Mouse (Mus musculus) MEL (cell line): Measurements from ENCODE around the gene Ttll1.

Source experiments
- CTCF ChIP-seq, 3 experiments: IDR thresholded peaks in 2 of 3; conservative IDR thresholded peaks in 1 of 3; 2 replicates each; pipeline ENCODE4 v1.5.1; 2011 to 2012; ENCODE audit warnings: low read length in 3 of 3, low read depth in 2 of 3, mild to moderate bottlenecking in 2 of 3, improper control_type of control experiment in 1 of 3, inconsistent platforms in 1 of 3, mixed read lengths in 1 of 3, moderate library complexity in 1 of 3; ENCODE audit not compliant: control insufficient read depth in 1 of 3, insufficient read depth in 1 of 3, poor library complexity in 1 of 3, severe bottlenecking in 1 of 3
- EP300 ChIP-seq, 2 experiments: IDR thresholded peaks; 2 replicates each; pipeline ENCODE4 v1.6.1; 2011; ENCODE audit warnings: improper control_type of control experiment in 2 of 2, low read length in 2 of 2, low read depth in 1 of 2, mild to moderate bottlenecking in 1 of 2
- MAX ChIP-seq: IDR thresholded peaks from 2 replicates; pipeline ENCODE4 v1.6.1; 2011; ENCODE audit warnings: low read length, improper control_type of control experiment
- POLR2A ChIP-seq, 2 experiments: IDR thresholded peaks; 2 replicates each; pipeline ENCODE4 v1.6.1; 2011 to 2012; ENCODE audit warnings: low read length in 2 of 2, mild to moderate bottlenecking in 2 of 2, control low read depth in 1 of 2, improper control_type of control experiment in 1 of 2, low read depth in 1 of 2, moderate library complexity in 1 of 2; ENCODE audit not compliant: control insufficient read depth in 1 of 2, insufficient read depth in 1 of 2, poor library complexity in 1 of 2
- USF1 ChIP-seq: IDR thresholded peaks from 2 replicates; pipeline ENCODE4 v1.6.1; 2014; ENCODE audit warnings: low read depth, mild to moderate bottlenecking, inconsistent platforms, low read length, improper control_type of control experiment, moderate library complexity

GRCm38 (mm10) chr15:83451621-83452210 lies 59.0 kb downstream of the Ttll1 start:
- no peak for TF ChIP-seq POLR2A (IDR thresholded peaks at IDR 0.05; ENCODE audit: control insufficient read depth in 1 of 2, insufficient read depth in 1 of 2, low read depth in 1 of 2, low read length in 2 of 2, poor library complexity in 1 of 2)
- TF ChIP-seq CTCF (IDR thresholded peaks at IDR 0.05 in 2 of 3, conservative IDR thresholded peaks at IDR 0.05 in 1 of 3; ENCODE audit: control insufficient read depth in 1 of 3, insufficient read depth in 1 of 3, low read depth in 2 of 3, low read length in 3 of 3, poor library complexity in 1 of 3, severe bottlenecking in 1 of 3) = no peak
- TF ChIP-seq MAX = no peak
- no peak for TF ChIP-seq USF1
- peak; percentile 63 to 70; a peak in 3 of 4 replicates for TF ChIP-seq EP300 (IDR thresholded peaks at IDR 0.05; ENCODE audit: low read depth in 1 of 2, low read length in 2 of 2)
